Comparison of ENCODE assay signal across 20 mouse cellular contexts in genomic region chr7:139663318-139663717, GRCm38 (mm10). TPM values are rescaled to one million over a fixed set of nuclear protein-coding genes. Genes with fewer than 3 reads are reported as not detected.
DNase-seq lines count a peak whose midpoint lies in the region; ATAC-seq lines count a peak whose summit lies in the region.
"Had no signal": no experiment of that assay in that cellular context is flagged by ENCODE, and none has a peak within 500 bp of the region (broad histone marks: within the 10 kb centered on the region; RNA-seq: fewer than 3 reads in every experiment).

No protein-coding gene starts in this region.

- H3K9ac ChIP-seq in kidney, embryonic 16.5 days (replicated peaks; ENCODE audit: low read length), result no peak overlapping the region
- no peak overlapping the region for H3K9ac ChIP-seq in liver, embryonic 11.5 days (ENCODE audit: low read depth, low read length)
- H3K9ac ChIP-seq: forebrain, embryonic 13.5 days; forebrain, postnatal 0 days; hindbrain, embryonic 15.5 days had no signal

- intact Hi-C loops in heart, postnatal 25 days (cut with DNase I), result no loop called here

- 51% methylated on average over 3 of the region's 3 CpGs for WGBS in kidney, embryonic 16.5 days
- WGBS in liver, embryonic 11.5 days, result 40% methylated on average over 3 of the region's 3 CpGs

- no peak overlapping the region for H3K4me2 ChIP-seq in kidney, embryonic 16.5 days (replicated peaks; ENCODE audit: low read depth, low read length)
- H3K4me2 ChIP-seq in liver, embryonic 11.5 days, result no peak overlapping the region
- H3K4me2 ChIP-seq: forebrain, embryonic 13.5 days; hindbrain, embryonic 15.5 days had no signal

- H3K4me3 ChIP-seq in kidney, embryonic 16.5 days (ENCODE audit: low read length), result no peak overlapping the region
- H3K4me3 ChIP-seq in liver, embryonic 11.5 days (ENCODE audit: low read depth, low read length), result no peak overlapping the region
- H3K4me3 ChIP-seq: embryonic facial prominence, embryonic 10.5 days; forebrain, embryonic 13.5 days; hindbrain, embryonic 15.5 days had no signal

- H3K27me3 ChIP-seq in kidney, embryonic 16.5 days (ENCODE audit: insufficient read depth, low read length), result no peaks in the 10 kb centered on the region
- no peaks in the 10 kb centered on the region for H3K27me3 ChIP-seq in liver, embryonic 11.5 days (replicated peaks; ENCODE audit: control insufficient read depth, insufficient read depth, low read length)
- H3K27me3 ChIP-seq: hindbrain, embryonic 15.5 days; Patski had no signal

- no peaks in the 10 kb centered on the region for H3K9me3 ChIP-seq in kidney, embryonic 16.5 days (ENCODE audit: low read length)
- H3K9me3 ChIP-seq in liver, embryonic 11.5 days (ENCODE audit: control insufficient read depth, low read length), result no peaks in the 10 kb centered on the region
- H3K9me3 ChIP-seq: embryonic facial prominence, embryonic 10.5 days; forebrain, embryonic 13.5 days; hindbrain, embryonic 15.5 days had no signal

- no peaks in the 10 kb centered on the region for H3K4me1 ChIP-seq in kidney, embryonic 16.5 days (ENCODE audit: insufficient read depth, low read length)
- no peaks in the 10 kb centered on the region for H3K4me1 ChIP-seq in liver, embryonic 11.5 days (replicated peaks; ENCODE audit: control insufficient read depth, insufficient read depth, low read length)
- H3K4me1 ChIP-seq: embryonic facial prominence, embryonic 10.5 days; hindbrain, embryonic 15.5 days had no signal

- DNase-seq in heart, adult 18-20 months, result peak; percentile 20 to 62
- no peak for DNase-seq in heart, postnatal 25 days (ENCODE audit: low spot score)
- DNase-seq in kidney, adult 11 months, result peak; percentile 11
- DNase-seq in kidney, postnatal 10 days, result no peak
- DNase-seq in kidney, postnatal 14 days, result peak; percentile 20
- DNase-seq in kidney, postnatal 25 days, result peak; percentile 13 to 53
- DNase-seq in liver, embryonic 11.5 days (ENCODE audit: low spot score), result no peak
- DNase-seq: cerebellum, adult 2 months; cerebellum, postnatal 10 days; forebrain, postnatal 0 days; gastrocnemius, postnatal 14 days; heart, postnatal 10 days had no signal

- no peak overlapping the region for H3K27ac ChIP-seq in kidney, embryonic 16.5 days (ENCODE audit: low read length)
- H3K27ac ChIP-seq in liver, embryonic 11.5 days (ENCODE audit: low read depth, low read length), result no peak overlapping the region
- H3K27ac ChIP-seq: embryonic facial prominence, embryonic 10.5 days; forebrain, embryonic 13.5 days; hindbrain, embryonic 15.5 days had no signal

- no peak for ATAC-seq in kidney, embryonic 16.5 days (ENCODE audit: low FRiP score, low TSS enrichment)
- ATAC-seq in liver, embryonic 11.5 days (replicated peaks; ENCODE audit: low FRiP score), result no peak
- ATAC-seq: activated CD4-positive, CD25-positive, alpha-beta regulatory T cell, adult 4 months; forebrain, embryonic 13.5 days; forebrain, postnatal 0 days; Patski had no signal

- H3K36me3 ChIP-seq in kidney, embryonic 16.5 days (ENCODE audit: insufficient read depth, low read length), result no peaks in the 10 kb centered on the region
- no peaks in the 10 kb centered on the region for H3K36me3 ChIP-seq in liver, embryonic 11.5 days (ENCODE audit: control insufficient read depth, insufficient read depth, low read length)
- H3K36me3 ChIP-seq: embryonic facial prominence, embryonic 10.5 days; hindbrain, embryonic 15.5 days had no signal

RNA-seq across cellular contexts. Expression of gene Cfap46, which starts 20.3 kb away (rescaled TPM):
- total RNA-seq in heart, adult 18-20 months (2021), result under 1 TPM in 1 of 2 experiments, not detected in 1; 0.21 TPM
- total RNA-seq in heart, postnatal 25 days (2021), result under 1 TPM in 1 of 2 experiments, not detected in 1; 0.16 TPM
- 0.05 TPM in 1 of 2 replicates, not detected in the other for polyA plus RNA-seq in kidney, embryonic 16.5 days (2015; fragmentation: Nextera tagmentation; extraction: Ambion mirVana)
- not detected in 2 replicates for polyA plus RNA-seq in liver, embryonic 11.5 days (2014; fragmentation: Nextera tagmentation; extraction: Ambion mirVana)
- total RNA-seq: gastrocnemius, adult 18-20 months had no signal
- polyA plus RNA-seq: activated CD4-positive, CD25-positive, alpha-beta regulatory T cell, adult 4 months; heart, embryonic 14.5 days had no signal

Comparison
In these comparisons a context has a peak if more than half of its experiments do, and no peak if none do; other contexts are left out.
1. DNase-seq: peak in heart, adult 18-20 months (2 of 2), kidney, adult 11 months (single experiment), kidney, postnatal 14 days (single experiment) and kidney, postnatal 25 days (2 of 2); none in heart, postnatal 25 days (single experiment), kidney, postnatal 10 days (single experiment) and liver, embryonic 11.5 days (single experiment).